Mouse (Mus musculus): ENCODE results near the gene Ino80b.
"Not testable (repeated sequence)": the region's sequence is repeated elsewhere in the genome, so short reads cannot be mapped to it uniquely, and the experiment has no call there.

Ino80b gene

GRCm38 (mm10) chr6:83125331-83125730, at the start of gene Ino80b:
TSS of gene Ino80b (minus strand) at chr6:83125431.
- no peak for DNase-seq (ENCODE audit: low spot score in 2 of 2)

- DNase-seq (ENCODE audit: low spot score in 2 of 2) = no peak
Observed at GRCm38 (mm10) chr6:83172240-83172920, 47.1 kb upstream of the Ino80b start.

GRCm38 (mm10) chr6:83171063-83171462, 45.8 kb upstream of the Ino80b start:
- no peak for DNase-seq (ENCODE audit: low spot score in 2 of 2)

- no peak for DNase-seq (ENCODE audit: low spot score in 2 of 2)
Observed at GRCm38 (mm10) chr6:83169872-83170271, 44.6 kb upstream of the Ino80b start.

- no peak for DNase-seq (ENCODE audit: low spot score in 2 of 2)
Observed at GRCm38 (mm10) chr6:83166243-83166630, 41.0 kb upstream of the Ino80b start.

- DNase-seq (ENCODE audit: low spot score in 2 of 2) = peak; percentile 91 to 95
Observed at GRCm38 (mm10) chr6:83165607-83166242, 40.5 kb upstream of the Ino80b start, which contains the start of gene Dctn1. TSS of gene Dctn1 (plus strand) at chr6:83165920.

GRCm38 (mm10) chr6:83165026-83165606, 39.9 kb upstream of the Ino80b start:
- no peak for DNase-seq (ENCODE audit: low spot score in 2 of 2)

- peak in 1 of 2 experiments; percentile 47 for DNase-seq (ENCODE audit: low spot score in 2 of 2)
Observed at GRCm38 (mm10) chr6:83162701-83163100, 37.5 kb upstream of the Ino80b start.

- peak in 1 of 2 experiments; percentile 36 for DNase-seq (ENCODE audit: low spot score in 2 of 2)
Observed at GRCm38 (mm10) chr6:83161921-83162641, 36.9 kb upstream of the Ino80b start.

- no peak for DNase-seq (ENCODE audit: low spot score in 2 of 2)
Observed at GRCm38 (mm10) chr6:83161442-83161841, 36.2 kb upstream of the Ino80b start.

- not testable (repeated sequence) for DNase-seq (ENCODE audit: low spot score in 2 of 2)
Observed at GRCm38 (mm10) chr6:83159456-83159855, 34.2 kb upstream of the Ino80b start.

GRCm38 (mm10) chr6:83156259-83156684, 31.0 kb upstream of the Ino80b start, which contains the start of the genes Wdr54 and 1700003E16Rik:
TSS of gene Wdr54 (minus strand) at chr6:83156397.
TSS of gene 1700003E16Rik (plus strand) at chr6:83156404.
- peak; percentile 35 to 43 for DNase-seq (ENCODE audit: low spot score in 2 of 2)

GRCm38 (mm10) chr6:83155552-83156238, 30.5 kb upstream of the Ino80b start:
- no peak for DNase-seq (ENCODE audit: low spot score in 2 of 2)

- DNase-seq (ENCODE audit: low spot score in 2 of 2) = no peak
Observed at GRCm38 (mm10) chr6:83153485-83153884, 28.3 kb upstream of the Ino80b start.

- DNase-seq (ENCODE audit: low spot score in 2 of 2) = no peak
Observed at GRCm38 (mm10) chr6:83153038-83153437, 27.8 kb upstream of the Ino80b start.

- DNase-seq (ENCODE audit: low spot score in 2 of 2) = no peak
Observed at GRCm38 (mm10) chr6:83151721-83152120, 26.5 kb upstream of the Ino80b start.

GRCm38 (mm10) chr6:83147280-83147679, 22.0 kb upstream of the Ino80b start:
- no peak for DNase-seq (ENCODE audit: low spot score in 2 of 2)

- no peak for DNase-seq (ENCODE audit: low spot score in 2 of 2)
Observed at GRCm38 (mm10) chr6:83145805-83146204, 20.6 kb upstream of the Ino80b start.

- no peak for DNase-seq (ENCODE audit: low spot score in 2 of 2)
Observed at GRCm38 (mm10) chr6:83145209-83145608, 20.0 kb upstream of the Ino80b start.

- no peak for DNase-seq (ENCODE audit: low spot score in 2 of 2)
Observed at GRCm38 (mm10) chr6:83142886-83143285, 17.7 kb upstream of the Ino80b start.

GRCm38 (mm10) chr6:83142211-83142731, 17.0 kb upstream of the Ino80b start:
- peak in 1 of 2 experiments; percentile 56 for DNase-seq (ENCODE audit: low spot score in 2 of 2)

Data from heart, adult 9 months (tissue).